Mouse (Mus musculus) heart, adult 2 months (tissue): ENCODE measurements around the gene Cadps2.

Experiments
- CTCF ChIP-seq: fragments of 200-600 bp; IDR thresholded peaks from 2 replicates; pipeline ENCODE4 v1.8.1; 2022; ENCODE audit warnings: antibody characterized with exemption, mild to moderate bottlenecking, moderate library complexity
- POLR2A ChIP-seq: fragments of 200-500 bp; IDR thresholded peaks from 2 replicates; pipeline ENCODE4 v1.6.1; 2011; ENCODE audit warnings: mild to moderate bottlenecking, low read depth, low read length, control low read depth; ENCODE audit not compliant: insufficient read depth

- TF ChIP-seq POLR2A = no peak
- no peak for TF ChIP-seq CTCF
These were observed 579.0 kb downstream of the Cadps2 start for GRCm38 (mm10) chr6:23260016-23260737.
